10 mouse cellular contexts compared by ENCODE assay signal in the genomic region with DNA sequence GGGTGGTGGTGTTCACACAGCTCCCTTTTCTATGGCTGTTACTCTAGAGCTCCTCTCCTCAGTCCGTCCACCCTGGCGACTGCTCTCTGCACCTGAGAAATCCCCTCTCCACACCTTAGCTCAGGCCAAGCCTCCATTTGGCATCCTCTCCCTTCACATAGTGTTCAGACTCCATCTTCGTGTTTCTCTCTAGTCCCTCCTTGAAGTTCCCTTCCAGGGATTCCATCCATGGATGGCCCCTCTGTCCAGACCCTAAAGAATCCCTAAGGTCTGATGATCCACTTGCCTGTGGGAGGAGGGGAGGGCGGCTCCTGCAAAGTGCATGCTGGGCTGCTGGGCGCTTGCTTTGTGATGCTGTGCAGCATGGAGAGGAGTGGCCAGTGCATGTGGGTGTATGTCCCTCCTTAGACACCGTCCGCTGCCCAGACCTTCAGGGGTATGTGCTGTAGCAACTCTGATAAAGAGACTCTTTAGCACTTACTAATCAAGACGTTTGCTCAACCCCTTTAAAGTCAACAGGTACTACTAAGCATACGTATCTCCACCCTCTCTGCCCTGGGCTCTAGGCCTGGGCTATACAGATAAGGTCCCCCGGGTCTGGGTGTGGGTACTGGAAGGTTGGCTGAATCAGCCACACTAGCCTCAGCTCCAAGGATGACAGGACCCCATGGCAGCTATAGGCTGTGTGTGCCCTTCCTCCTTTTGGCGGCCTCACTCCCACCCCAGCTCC. TPM values are rescaled to one million over a fixed set of nuclear protein-coding genes. Genes with fewer than 3 reads are reported as not detected.
DNase-seq lines count a peak whose midpoint lies in the region; ATAC-seq lines count a peak whose summit lies in the region.
"Had no signal": no experiment of that assay in that cellular context is flagged by ENCODE, and none has a peak within 500 bp of the region (broad histone marks: within the 10 kb centered on the region; RNA-seq: fewer than 3 reads in every experiment).

No protein-coding gene starts in this region.

- no peaks in the 10 kb centered on the region for H3K4me1 ChIP-seq in forebrain, embryonic 10.5 days
- H3K4me1 ChIP-seq in forebrain, embryonic 14.5 days (ENCODE audit: control insufficient read depth, insufficient read depth, low read length): no peaks in the 10 kb centered on the region
- 0 out of 2 replicates have a peak, but pooled peaks cover 2% of the 10 kb centered on the region for H3K4me1 ChIP-seq in limb, embryonic 12.5 days (replicated peaks)
- H3K4me1 ChIP-seq in limb, embryonic 10.5 days: peaks cover 4% of the 10 kb centered on the region; the same call in 1 of the 2 replicates
- peaks cover 11% of the 10 kb centered on the region for H3K4me1 ChIP-seq in intestine, embryonic 16.5 days (ENCODE audit: control insufficient read depth, insufficient read depth, low read length)

- no peaks in the 10 kb centered on the region for H3K27me3 ChIP-seq in forebrain, embryonic 10.5 days (ENCODE audit: poor library complexity, severe bottlenecking)
- no peaks in the 10 kb centered on the region for H3K27me3 ChIP-seq in forebrain, embryonic 14.5 days (replicated peaks; ENCODE audit: control insufficient read depth, insufficient read depth, low read length)
- no peaks in the 10 kb centered on the region for H3K27me3 ChIP-seq in limb, embryonic 12.5 days
- H3K27me3 ChIP-seq in limb, embryonic 10.5 days (ENCODE audit: low read depth, poor library complexity, severe bottlenecking): no peaks in the 10 kb centered on the region
- no peaks in the 10 kb centered on the region for H3K27me3 ChIP-seq in intestine, embryonic 16.5 days (replicated peaks; ENCODE audit: control insufficient read depth, insufficient read depth, low read length)

- H3K4me2 ChIP-seq in forebrain, embryonic 14.5 days (ENCODE audit: low read length): no peak overlapping the region
- no peak overlapping the region for H3K4me2 ChIP-seq in limb, embryonic 12.5 days
- no peak overlapping the region for H3K4me2 ChIP-seq in intestine, embryonic 16.5 days (ENCODE audit: low read depth, low read length)

- DNase-seq in forebrain, embryonic 10.5 days (ENCODE audit: extremely low spot score, low spot score): no peak
- DNase-seq in forebrain, embryonic 14.5 days (ENCODE audit: low spot score): no peak
- DNase-seq in limb, embryonic 10.5 days (ENCODE audit: low spot score): no peak
- DNase-seq in spleen, postnatal 4 days (ENCODE audit: low spot score in 2 of 2): peak; percentile 82 to 85
- DNase-seq in adrenal gland, adult 8-10 months: no peak
- no peak for DNase-seq in adrenal gland, postnatal 4 days (ENCODE audit: low spot score in 2 of 2)
- DNase-seq: cerebellum, postnatal 10 days; right cerebral cortex, postnatal 25 days had no signal

- H3K36me3 ChIP-seq in forebrain, embryonic 10.5 days (replicated peaks): peaks cover 91% of the 10 kb centered on the region
- H3K36me3 ChIP-seq in forebrain, embryonic 14.5 days (ENCODE audit: control insufficient read depth, insufficient read depth, low read length): peaks cover 48% of the 10 kb centered on the region
- peaks cover 82% of the 10 kb centered on the region for H3K36me3 ChIP-seq in limb, embryonic 12.5 days
- H3K36me3 ChIP-seq in limb, embryonic 10.5 days: peaks cover 87% of the 10 kb centered on the region
- no peaks in the 10 kb centered on the region for H3K36me3 ChIP-seq in intestine, embryonic 16.5 days (ENCODE audit: control insufficient read depth, insufficient read depth, low read length)

- H3K9me3 ChIP-seq in forebrain, embryonic 10.5 days: no peaks in the 10 kb centered on the region
- H3K9me3 ChIP-seq in forebrain, embryonic 14.5 days (replicated peaks; ENCODE audit: control insufficient read depth, low read length): no peaks in the 10 kb centered on the region
- H3K9me3 ChIP-seq in limb, embryonic 12.5 days: no peaks in the 10 kb centered on the region
- H3K9me3 ChIP-seq in limb, embryonic 10.5 days (replicated peaks): no peaks in the 10 kb centered on the region
- H3K9me3 ChIP-seq in intestine, embryonic 16.5 days (ENCODE audit: control insufficient read depth, low read length): no peaks in the 10 kb centered on the region

- H3K9ac ChIP-seq in forebrain, embryonic 14.5 days (ENCODE audit: low read length): no peak overlapping the region
- no peak overlapping the region for H3K9ac ChIP-seq in limb, embryonic 12.5 days (replicated peaks)
- H3K9ac ChIP-seq in intestine, embryonic 16.5 days (ENCODE audit: low read depth, low read length): no peak overlapping the region

- WGBS in forebrain, embryonic 10.5 days: 88% methylated on average over 11 of the region's 11 CpGs
- 91% methylated on average over 11 of the region's 11 CpGs for WGBS in forebrain, embryonic 14.5 days
- 88% methylated on average over 11 of the region's 11 CpGs for WGBS in limb, embryonic 12.5 days
- 89% methylated on average over 11 of the region's 11 CpGs for WGBS in limb, embryonic 10.5 days
- WGBS in intestine, embryonic 16.5 days: 79% methylated on average over 11 of the region's 11 CpGs

- H3K27ac ChIP-seq in forebrain, embryonic 10.5 days: 0 out of 2 replicates have a peak overlapping the region, but pooled peaks have one; percentile 35
- no peak overlapping the region for H3K27ac ChIP-seq in forebrain, embryonic 14.5 days (ENCODE audit: low read depth, low read length)
- H3K27ac ChIP-seq in limb, embryonic 12.5 days: no peak overlapping the region
- no peak overlapping the region for H3K27ac ChIP-seq in limb, embryonic 10.5 days
- H3K27ac ChIP-seq in intestine, embryonic 16.5 days (ENCODE audit: low read length): no peak overlapping the region

- no peak for ATAC-seq in forebrain, embryonic 14.5 days
- peak; percentile 57 for ATAC-seq in limb, embryonic 12.5 days (ENCODE audit: insufficient number of reproducible peaks, insufficient read depth, low FRiP score, low TSS enrichment, low read depth)
- peak; percentile 83 for ATAC-seq in intestine, embryonic 16.5 days

- H3K4me3 ChIP-seq in forebrain, embryonic 10.5 days: no peak overlapping the region
- no peak overlapping the region for H3K4me3 ChIP-seq in forebrain, embryonic 14.5 days (ENCODE audit: low read depth, low read length)
- no peak overlapping the region for H3K4me3 ChIP-seq in limb, embryonic 12.5 days (replicated peaks)
- no peak overlapping the region for H3K4me3 ChIP-seq in limb, embryonic 10.5 days
- no peak overlapping the region for H3K4me3 ChIP-seq in intestine, embryonic 16.5 days (ENCODE audit: low read length)

RNA-seq across cellular contexts. Expression of gene Ucp3, which starts 5.8 kb away (rescaled TPM):
- polyA plus RNA-seq in forebrain, embryonic 10.5 days (2016; fragmentation: Nextera tagmentation; extraction: Ambion mirVana): not detected in 2 replicates
- polyA plus RNA-seq in forebrain, embryonic 14.5 days (2014; fragmentation: Nextera tagmentation; extraction: Ambion mirVana): not detected in 2 replicates
- not detected in 2 replicates for polyA plus RNA-seq in limb, embryonic 12.5 days (2016; fragmentation: Nextera tagmentation; extraction: Ambion mirVana)
- not detected in 2 replicates for polyA plus RNA-seq in limb, embryonic 10.5 days (2016; fragmentation: Nextera tagmentation; extraction: Ambion mirVana)
- polyA plus RNA-seq in intestine, embryonic 16.5 days (2015; fragmentation: Nextera tagmentation; extraction: Ambion mirVana): not detected in 2 replicates
- total RNA-seq in adrenal gland, adult 8-10 months (2022): 10 to 100 TPM in 3 of 4 experiments, 1 to 10 TPM in 1; 6.3 to 17.8 (median 14.7) TPM
- 1 to 10 TPM; 2.7 to 3.6 TPM for total RNA-seq in adrenal gland, postnatal 4 days (2021)

RNA-seq across cellular contexts. Expression of gene Ucp2, which starts 26.2 kb away (rescaled TPM):
- 78.7 and 93.9 TPM in 2 replicates for polyA plus RNA-seq in forebrain, embryonic 10.5 days (2016; fragmentation: Nextera tagmentation; extraction: Ambion mirVana)
- polyA plus RNA-seq in forebrain, embryonic 14.5 days (2014; fragmentation: Nextera tagmentation; extraction: Ambion mirVana): 42.5 and 55.0 TPM in 2 replicates
- 154 and 169 TPM in 2 replicates for polyA plus RNA-seq in limb, embryonic 12.5 days (2016; fragmentation: Nextera tagmentation; extraction: Ambion mirVana)
- polyA plus RNA-seq in limb, embryonic 10.5 days (2016; fragmentation: Nextera tagmentation; extraction: Ambion mirVana): 98.8 and 126 TPM in 2 replicates
- 368 and 382 TPM in 2 replicates for polyA plus RNA-seq in intestine, embryonic 16.5 days (2015; fragmentation: Nextera tagmentation; extraction: Ambion mirVana)
- total RNA-seq in adrenal gland, adult 8-10 months (2022): 100 to 1,000 TPM; 212 to 320 (median 270) TPM
- 100 to 1,000 TPM; 344 to 355 TPM for total RNA-seq in adrenal gland, postnatal 4 days (2021)

RNA-seq across cellular contexts. Expression of gene Dnajb13, which starts 47.8 kb away (rescaled TPM):
- 0.26 and 0.30 TPM in 2 replicates for polyA plus RNA-seq in forebrain, embryonic 10.5 days (2016; fragmentation: Nextera tagmentation; extraction: Ambion mirVana)
- 4.6 and 5.0 TPM in 2 replicates for polyA plus RNA-seq in forebrain, embryonic 14.5 days (2014; fragmentation: Nextera tagmentation; extraction: Ambion mirVana)
- polyA plus RNA-seq in limb, embryonic 12.5 days (2016; fragmentation: Nextera tagmentation; extraction: Ambion mirVana): 0.26 and 0.35 TPM in 2 replicates
- polyA plus RNA-seq in limb, embryonic 10.5 days (2016; fragmentation: Nextera tagmentation; extraction: Ambion mirVana): 0.13 and 0.24 TPM in 2 replicates
- 0.48 and 0.50 TPM in 2 replicates for polyA plus RNA-seq in intestine, embryonic 16.5 days (2015; fragmentation: Nextera tagmentation; extraction: Ambion mirVana)
- under 1 TPM; 0.20 to 0.89 (median 0.42) TPM for total RNA-seq in adrenal gland, adult 8-10 months (2022)
- under 1 TPM in 1 of 2 experiments, not detected in 1; 0.23 TPM for total RNA-seq in adrenal gland, postnatal 4 days (2021)

Comparison
In these comparisons a context has a peak if more than half of its experiments do, and no peak if none do; other contexts are left out.
1. DNase-seq: peak in spleen, postnatal 4 days (2 of 2); none in forebrain, embryonic 10.5 days (single experiment), forebrain, embryonic 14.5 days (single experiment), limb, embryonic 10.5 days (single experiment), adrenal gland, adult 8-10 months (single experiment) and adrenal gland, postnatal 4 days (0 of 2).